Mouse (Mus musculus) G1E (cell line): Measurements from ENCODE around the gene Ptprs.

ENCODE experiments used
- CTCF ChIP-seq: IDR thresholded peaks from 2 replicates; pipeline ENCODE4 v1.5.1; 2012; ENCODE audit warnings: low read depth, low read length, inconsistent platforms, mixed read lengths
- GATA1 ChIP-seq: IDR thresholded peaks from 2 replicates; pipeline ENCODE4 v1.6.1; 2012; ENCODE audit warnings: borderline replicate concordance, low read length, inconsistent platforms, mixed read lengths
- POLR2AphosphoS5 ChIP-seq: IDR thresholded peaks from 2 replicates; pipeline ENCODE4 v1.6.1; 2012; ENCODE audit warnings: low read depth, low read length, inconsistent platforms; ENCODE audit not compliant: insufficient replicate concordance

DNA sequence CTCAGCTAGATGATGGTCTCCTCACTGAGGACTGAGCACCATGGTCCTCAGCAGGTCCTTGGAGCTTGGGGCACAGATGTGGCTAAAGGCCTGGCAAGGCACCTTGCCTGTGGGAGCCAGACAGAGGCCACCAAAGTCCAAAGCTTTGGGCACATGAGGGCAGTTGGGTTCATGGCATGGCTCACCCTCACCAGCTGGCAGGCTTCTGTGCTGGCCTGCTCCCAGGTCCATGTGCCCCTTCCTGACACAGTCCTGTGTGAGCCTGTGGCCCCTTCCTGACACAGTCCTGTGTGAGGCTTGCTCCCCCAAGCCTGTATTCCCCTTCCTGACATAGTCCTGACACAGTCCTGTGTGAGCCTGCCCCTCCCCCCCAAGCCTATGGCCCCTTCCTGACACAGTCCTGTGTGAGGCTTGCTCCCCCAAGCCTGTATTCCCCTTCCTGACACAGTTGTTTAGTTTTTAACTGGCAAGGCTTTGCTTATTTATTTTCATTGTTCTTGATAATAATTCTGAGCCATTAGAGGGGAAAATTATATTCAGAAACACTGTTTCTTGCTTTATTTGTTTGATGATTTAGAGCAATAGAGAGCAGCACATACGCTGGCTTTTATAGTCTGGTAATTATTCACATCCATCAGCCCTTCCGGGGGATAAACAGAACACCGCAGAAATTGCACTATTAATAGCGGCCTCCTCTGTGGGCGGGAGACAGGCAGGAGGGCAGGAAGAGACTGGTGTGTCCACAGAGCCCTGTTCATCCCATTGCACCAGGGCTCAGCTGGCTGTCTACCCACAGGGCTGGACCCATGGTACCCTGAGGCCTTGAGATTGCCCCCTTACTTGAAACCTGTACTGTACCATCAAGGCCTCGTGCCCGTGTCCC lies 110.3 kb downstream of the Ptprs start:
- no peak for TF ChIP-seq CTCF
- no peak for TF ChIP-seq POLR2AphosphoS5
- no peak for TF ChIP-seq GATA1
